Mouse (Mus musculus): ENCODE results near the gene Slc25a21.

The Slc25a21 gene

DNA sequence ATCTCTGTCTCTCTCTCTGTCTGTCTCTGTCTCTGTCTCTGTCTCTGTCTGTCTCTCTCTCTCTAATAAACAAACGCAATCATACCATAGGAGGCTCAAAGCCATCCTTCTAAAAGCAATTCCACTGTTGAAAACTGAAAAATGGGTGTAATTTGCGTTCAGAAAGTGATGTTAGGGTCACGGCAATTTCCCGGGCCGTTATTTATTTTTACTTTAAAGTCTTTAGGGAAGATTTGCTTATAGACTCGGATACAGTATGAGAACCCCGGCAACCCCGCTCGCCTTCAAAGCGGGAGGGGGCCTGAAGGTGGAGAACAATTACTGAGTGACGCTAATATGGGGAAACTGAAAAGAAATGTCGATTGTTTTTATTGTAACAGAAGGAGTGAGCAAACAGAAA, 506.3 kb downstream of the Slc25a21 start:
- DNase-seq (ENCODE audit: low spot score), result no peak

DNA sequence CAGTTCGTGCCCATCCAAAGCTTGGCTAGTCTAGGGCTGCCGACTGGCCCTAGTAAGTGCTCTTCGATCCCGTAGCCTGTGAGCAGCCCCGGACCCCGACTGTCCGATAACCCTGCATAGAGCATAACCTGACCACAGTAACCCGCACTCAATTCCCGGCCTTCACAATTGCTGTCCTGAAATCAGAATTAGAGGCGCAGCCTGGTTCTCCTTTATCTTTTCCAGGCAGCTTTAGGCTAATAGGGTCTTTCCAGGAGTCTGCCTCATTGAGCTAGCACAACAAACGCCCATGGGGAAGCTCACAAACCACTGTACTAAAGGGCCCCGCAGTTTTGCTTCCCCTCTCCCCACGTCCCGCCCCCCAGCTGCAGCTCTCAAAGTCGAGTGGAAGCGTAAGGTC, 506.9 kb downstream of the Slc25a21 start:
- DNase-seq (ENCODE audit: low spot score), result no peak

DNA sequence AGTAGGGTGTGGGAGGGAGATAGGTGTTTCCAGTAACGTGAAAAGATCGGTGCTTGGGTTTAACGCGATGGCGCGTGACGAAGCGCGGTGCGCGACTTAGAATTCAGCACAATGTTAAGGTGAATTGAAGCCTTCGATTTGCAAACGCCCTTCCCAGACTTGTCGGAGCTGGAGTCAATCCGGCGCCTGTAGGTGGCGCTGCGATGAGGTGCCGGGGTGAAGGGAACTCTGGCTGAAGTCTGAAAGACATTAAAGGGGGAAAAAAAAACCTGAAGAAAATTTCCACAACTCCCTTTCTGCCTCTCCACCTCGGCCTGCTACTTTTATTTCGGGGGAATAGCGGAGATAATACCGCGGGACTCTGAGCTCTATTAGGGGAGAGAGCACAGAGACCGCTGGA, 507.5 kb downstream of the Slc25a21 start:
- no peak for DNase-seq (ENCODE audit: low spot score)

DNA sequence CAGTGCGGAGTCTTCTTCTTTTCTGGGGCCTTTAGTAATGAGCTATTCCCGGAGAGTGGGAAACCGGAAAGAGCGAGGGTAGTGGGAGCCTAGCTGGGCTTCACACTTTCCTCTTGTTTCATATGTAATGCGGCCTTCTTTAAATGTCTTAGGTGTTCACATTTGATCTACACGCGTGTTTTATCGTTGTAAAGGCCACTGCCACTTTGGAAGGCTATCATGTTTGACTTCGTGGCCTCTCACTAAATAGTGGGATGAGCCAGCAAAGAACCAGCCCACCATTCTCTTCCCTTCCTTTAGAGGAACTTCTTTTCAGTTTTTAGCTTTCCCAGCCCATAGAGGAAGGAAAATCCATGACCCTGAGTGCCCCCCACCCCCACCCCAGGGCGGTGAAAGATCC, 507.9 kb downstream of the Slc25a21 start:
- no peak for DNase-seq (ENCODE audit: low spot score)

DNA sequence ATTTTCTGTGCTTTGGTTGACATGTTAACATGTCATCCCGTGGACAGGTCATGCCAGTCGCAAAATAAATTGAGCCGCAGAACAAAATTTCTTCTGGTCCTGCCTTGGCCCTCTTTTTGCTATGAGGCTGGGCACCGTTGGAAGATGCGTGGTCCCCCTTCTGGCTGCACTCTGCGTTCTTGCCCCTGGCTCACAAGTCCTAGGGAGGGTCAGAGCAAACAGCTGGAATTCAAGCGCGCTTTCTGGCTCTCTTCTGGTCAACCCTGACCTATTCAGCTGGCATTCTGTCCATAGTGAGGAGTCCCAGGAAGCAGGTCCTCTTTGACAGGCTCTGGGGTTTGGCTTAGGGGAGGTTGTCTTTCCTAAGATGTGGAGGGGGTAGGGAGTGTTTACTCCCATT, 508.4 kb downstream of the Slc25a21 start:
- no peak for DNase-seq (ENCODE audit: low spot score)

DNA sequence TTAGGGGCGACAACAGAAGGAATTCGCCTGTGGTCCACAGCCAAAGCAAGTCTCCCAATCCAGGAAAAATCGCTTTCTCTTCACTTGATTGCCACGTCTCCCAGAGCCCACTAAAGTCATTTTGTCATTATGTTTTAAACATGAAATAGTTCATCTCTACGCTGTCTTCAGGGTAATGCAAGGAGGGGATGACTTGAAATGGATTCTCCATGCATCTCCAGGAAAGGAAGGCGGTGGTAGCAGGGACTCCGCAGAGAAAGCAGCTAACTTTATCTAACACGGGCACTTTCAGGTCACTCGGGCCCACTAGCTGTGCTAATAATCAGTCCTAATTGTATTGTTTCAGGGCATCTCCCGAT, 508.8 kb downstream of the Slc25a21 start:
- DNase-seq (ENCODE audit: low spot score), result no peak

DNA sequence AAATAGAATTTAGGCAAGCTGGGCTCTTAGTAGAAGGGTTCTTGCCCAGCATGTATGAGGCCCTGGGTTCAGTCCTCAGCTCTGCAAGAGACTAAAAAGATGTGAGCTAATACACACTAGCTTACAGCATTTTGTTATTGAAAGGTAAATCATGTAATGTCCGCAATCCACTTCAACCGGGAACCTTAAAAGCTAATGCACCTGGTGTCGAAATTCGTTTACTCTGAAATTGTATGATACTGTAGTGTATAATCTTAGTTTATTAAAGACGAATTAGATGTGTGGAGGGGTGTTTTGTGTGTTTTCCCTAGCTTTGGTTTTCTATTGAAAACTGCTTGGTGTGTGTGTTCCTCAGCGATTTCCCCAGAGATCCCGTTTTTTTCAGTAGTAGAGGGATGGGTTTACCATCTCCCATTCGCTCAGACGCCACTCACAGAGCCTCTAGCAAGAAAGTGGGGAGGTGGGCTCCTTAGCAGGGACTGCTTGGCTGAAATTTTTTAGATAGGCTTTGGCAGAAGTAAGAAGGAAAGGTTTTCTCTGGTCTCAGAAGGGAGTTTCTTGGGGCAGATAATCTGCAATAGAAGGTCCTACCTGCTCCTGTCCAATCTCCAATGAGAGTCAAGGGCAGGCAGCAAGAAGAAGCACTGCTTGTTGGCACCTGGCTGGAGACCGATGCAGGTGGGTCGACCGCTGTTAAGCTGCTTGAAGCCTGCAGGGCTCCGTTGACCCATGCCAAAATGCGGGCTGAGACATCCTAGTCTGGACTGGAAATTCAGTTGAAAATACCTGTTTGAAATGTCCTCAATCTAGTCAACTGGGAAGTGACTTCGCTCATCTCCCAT, 509.4 kb downstream of the Slc25a21 start:
- DNase-seq (ENCODE audit: low spot score), result no peak

DNA sequence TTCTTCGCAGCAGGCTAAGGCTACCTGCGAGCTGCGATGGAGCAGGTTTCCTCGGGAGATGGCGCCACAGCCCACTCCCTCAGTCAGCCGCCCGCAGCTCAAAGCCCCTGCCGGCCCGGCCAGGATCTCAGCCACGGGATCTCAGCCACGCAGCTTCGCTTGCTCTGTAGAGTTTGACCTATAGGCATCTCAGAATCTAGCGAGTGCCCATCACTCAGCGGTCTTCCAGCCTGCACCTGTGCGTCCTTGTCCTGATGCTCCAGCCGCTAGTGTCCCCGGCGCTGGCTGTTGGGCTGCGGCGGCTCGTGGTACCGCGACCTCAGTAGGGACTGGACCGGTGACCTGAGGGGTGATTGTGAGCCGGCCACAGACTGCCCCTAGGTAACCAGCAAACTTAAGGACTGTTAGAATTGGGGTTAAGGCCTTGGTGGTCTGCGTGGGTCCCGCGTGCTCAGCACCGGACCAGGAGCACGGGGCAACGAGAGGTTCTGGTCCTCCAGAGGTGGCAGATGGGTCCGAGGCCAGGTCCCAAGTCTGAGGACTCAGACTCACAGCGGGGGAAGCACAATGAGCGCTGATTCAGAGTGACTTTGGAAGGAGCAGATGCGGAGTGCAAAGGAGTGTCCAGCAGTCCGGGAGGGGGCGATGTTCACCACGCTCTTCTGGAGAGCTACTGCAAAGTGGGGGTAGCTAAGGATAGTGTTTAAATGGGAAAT, 516.0 kb downstream of the Slc25a21 start:
- DNase-seq (ENCODE audit: low spot score), result no peak

DNA sequence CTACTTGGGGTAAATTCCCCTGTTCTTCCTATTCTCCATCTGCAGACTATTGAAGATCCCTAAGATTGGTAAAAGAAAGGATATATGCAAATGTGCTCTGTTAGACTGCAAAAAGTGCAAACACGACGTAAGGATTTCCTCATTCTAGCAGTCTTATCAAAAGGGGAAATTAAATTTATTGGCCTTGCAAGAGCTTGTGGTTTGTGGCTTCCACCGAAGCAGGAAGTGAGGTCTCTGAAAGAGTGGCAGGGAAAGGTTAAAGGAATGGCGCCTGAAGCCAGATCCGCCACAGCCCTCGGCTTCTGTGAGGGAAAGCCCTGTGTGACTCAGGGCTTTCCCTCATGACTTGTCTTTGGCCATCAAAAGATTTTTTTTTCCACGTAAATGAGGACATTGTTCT, 519.7 kb downstream of the Slc25a21 start:
- no peak for DNase-seq (ENCODE audit: low spot score)

DNA sequence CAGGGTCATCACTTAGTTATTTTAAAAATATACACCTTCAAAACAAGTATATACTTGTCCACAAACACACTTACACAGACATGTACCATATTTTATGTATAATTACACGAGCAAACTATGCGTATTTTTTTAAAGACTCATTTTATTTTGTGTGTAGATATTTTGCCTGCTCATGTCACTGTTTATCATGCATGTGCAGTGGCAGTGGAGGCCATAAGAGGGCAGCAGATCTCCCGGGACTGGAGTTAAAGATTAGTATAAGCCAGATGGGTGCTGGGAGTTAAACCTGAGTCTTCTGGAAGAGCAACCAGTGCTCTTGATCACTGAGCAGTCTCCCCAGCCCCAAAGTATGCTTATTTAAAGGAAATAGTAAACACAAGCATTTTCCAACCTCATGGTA, 522.5 kb downstream of the Slc25a21 start:
- peak; percentile 5 for DNase-seq (ENCODE audit: low spot score)

DNA sequence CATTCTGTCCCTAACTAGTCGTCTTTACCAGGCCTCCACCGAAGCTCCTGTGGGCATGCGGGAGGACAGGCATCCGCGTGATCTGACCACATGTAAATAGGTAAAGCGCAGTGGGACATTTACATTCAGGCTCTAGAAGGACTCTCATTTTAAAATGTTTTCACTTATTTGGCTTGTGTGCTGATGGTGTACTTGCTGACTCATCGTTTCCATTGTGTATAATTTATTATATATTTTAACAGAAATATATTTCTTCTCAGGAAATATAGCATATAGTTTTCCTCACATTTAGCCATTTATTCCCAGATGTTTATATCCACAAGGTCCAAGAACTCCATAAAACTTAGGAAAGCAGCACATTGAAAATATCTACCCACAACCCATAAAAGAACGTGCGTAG, 526.5 kb downstream of the Slc25a21 start:
- DNase-seq (ENCODE audit: low spot score), result no peak

DNA sequence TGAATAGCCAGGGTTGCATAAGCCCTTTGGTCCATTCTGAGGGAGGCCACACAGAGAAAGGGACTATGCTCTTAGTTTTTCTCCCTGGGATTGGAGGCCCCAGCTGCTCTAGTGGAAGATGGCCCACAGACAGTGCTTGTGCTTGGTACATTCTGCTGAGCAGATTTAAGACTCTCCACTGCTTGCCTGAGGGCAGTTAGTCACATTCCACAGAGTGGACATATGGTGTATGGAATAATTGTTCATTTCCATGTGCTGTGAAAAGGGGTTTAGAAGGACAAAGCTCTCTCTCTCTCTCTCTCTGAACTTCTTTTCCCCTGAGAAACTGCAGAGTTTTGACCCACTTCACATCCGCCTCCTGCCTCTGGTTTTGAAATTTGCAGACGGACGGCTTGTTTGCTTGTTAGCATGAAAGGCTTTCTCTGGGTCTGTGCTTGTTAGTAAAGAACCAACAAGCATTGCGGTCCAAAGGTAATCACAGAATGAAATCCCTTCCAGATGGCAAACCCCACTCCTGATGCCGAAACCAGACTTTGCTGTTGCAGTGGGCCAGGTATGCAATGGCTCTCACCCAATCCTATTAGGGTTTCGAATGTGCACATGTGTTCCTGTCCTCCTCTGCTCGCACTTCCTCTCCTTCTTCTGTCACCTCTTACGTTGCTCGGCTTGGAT, 527.7 kb downstream of the Slc25a21 start:
- no peak for DNase-seq (ENCODE audit: low spot score)

Measured in adipocyte (in vitro differentiated cells).